Mouse (Mus musculus) intestine, postnatal 0 days (tissue): ENCODE data around the gene Scrn2. TPM values are rescaled to one million over a fixed set of nuclear protein-coding genes. Genes with fewer than 3 reads are reported as not detected.

ENCODE experiments used
- ATAC-seq: fragments of 200-750 bp; cut with Nextera tagmentation; 2 replicates; pipeline ENCODE4 v1.8.0; 2017; ENCODE audit warnings: mild to moderate bottlenecking, moderate TSS enrichment, moderate library complexity
- H3K27ac ChIP-seq: fragments of 300-500 bp; sonication (generic); 2 replicates; pipeline ENCODE4 v1.5.1; 2014; ENCODE audit warnings: mild to moderate bottlenecking, low read depth, low read length, moderate library complexity
- H3K27me3 ChIP-seq: fragments of 300-500 bp; sonication (generic); replicated peaks from 2 replicates; pipeline ENCODE4 v1.6.1; 2014; ENCODE audit warnings: low read length, mixed read lengths; ENCODE audit not compliant: control insufficient read depth, insufficient read depth
- H3K36me3 ChIP-seq: fragments of 300-500 bp; sonication (generic); 2 replicates; pipeline ENCODE4 v1.6.1; 2014; ENCODE audit warnings: mild to moderate bottlenecking, moderate library complexity; ENCODE audit not compliant: control insufficient read depth, insufficient read depth
- H3K4me1 ChIP-seq: fragments of 300-500 bp; sonication (generic); replicated peaks from 2 replicates; pipeline ENCODE4 v1.6.1; 2014; ENCODE audit warnings: antibody characterized with exemption, low read length, mixed read lengths; ENCODE audit not compliant: control insufficient read depth, insufficient read depth
- H3K4me2 ChIP-seq: fragments of 300-500 bp; sonication (generic); replicated peaks from 2 replicates; pipeline ENCODE4 v1.6.1; 2014; ENCODE audit warnings: low read depth, mild to moderate bottlenecking, moderate library complexity
- H3K4me3 ChIP-seq: fragments of 300-500 bp; sonication (generic); 2 replicates; pipeline ENCODE4 v1.5.1; 2014; ENCODE audit warnings: low read depth, low read length
- H3K9ac ChIP-seq: fragments of 300-500 bp; sonication (generic); 2 replicates; pipeline ENCODE4 v1.6.1; 2014; ENCODE audit warnings: mild to moderate bottlenecking, low read depth, low read length
- H3K9me3 ChIP-seq: fragments of 300-500 bp; sonication (generic); 2 replicates; pipeline ENCODE4 v1.6.1; 2016; ENCODE audit warnings: mixed run types; ENCODE audit not compliant: control insufficient read depth
- CTCF ChIP-seq: sonication (generic); IDR thresholded peaks from 2 replicates; pipeline ENCODE4 v1.5.1; 2016; ENCODE audit warnings: low read depth, mild to moderate bottlenecking, control low read depth, antibody characterized with exemption, moderate library complexity
- WGBS: fragments of 180-500 bp; shearing (Covaris S2); extraction: QIAGEN DNeasy Blood & Tissue Kit; methylation state at CpG from one replicate; pipeline ENCODE4 v1.1.7; 2014; 5-methylcytosine and 5-hydroxymethylcytosine counted together
- polyA plus RNA-seq: library from polyadenylated mRNA; unstranded; fragments of >200 nt; fragmentation: Nextera tagmentation; extraction: Ambion mirVana; gene quantifications from 2 replicates; pipeline ENCODE4 v1.2.1, GENCODE M21; 2015

Scrn2 gene
- polyA plus RNA-seq, 1 experiment from 2014 or later, result 24.5 TPM

DNA sequence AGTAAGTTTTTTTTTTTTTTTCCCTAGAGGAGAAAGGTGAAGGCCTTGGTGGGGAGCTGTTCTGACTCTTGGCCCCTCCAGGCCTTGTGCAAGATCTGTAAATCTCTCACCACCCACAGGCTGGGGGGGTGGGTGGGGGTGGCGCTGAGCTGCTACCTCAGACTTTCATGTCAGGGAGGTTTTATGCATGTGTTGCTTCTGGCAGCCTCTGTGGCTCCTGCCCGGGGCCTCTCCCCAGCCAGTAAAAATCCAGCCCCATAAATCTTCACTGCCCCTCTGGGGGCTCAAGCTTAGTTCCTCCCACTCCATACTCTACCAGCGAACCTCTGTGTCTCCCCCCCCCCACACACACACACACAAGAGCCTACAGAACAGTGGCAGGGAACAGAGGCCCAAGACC is 43.3 kb upstream of the Scrn2 start:
- ATAC-seq, result no peak
- 34% methylated on average over 3 of the region's 3 CpGs for WGBS
- no peak for TF ChIP-seq CTCF
- Histone ChIP-seq H3K27ac (no peak overlapping the region), H3K36me3 (no peaks in the 10 kb centered on the region), H3K9ac (no peak overlapping the region), H3K4me1 (peaks cover 7% of the 10 kb centered on the region; the same call in 1 of the 2 replicates), H3K4me2 (no peak overlapping the region), H3K27me3 (0 out of 2 replicates have a peak, but pooled peaks cover 4% of the 10 kb centered on the region), H3K4me3 (no peak overlapping the region), H3K9me3 (no peaks in the 10 kb centered on the region)

DNA sequence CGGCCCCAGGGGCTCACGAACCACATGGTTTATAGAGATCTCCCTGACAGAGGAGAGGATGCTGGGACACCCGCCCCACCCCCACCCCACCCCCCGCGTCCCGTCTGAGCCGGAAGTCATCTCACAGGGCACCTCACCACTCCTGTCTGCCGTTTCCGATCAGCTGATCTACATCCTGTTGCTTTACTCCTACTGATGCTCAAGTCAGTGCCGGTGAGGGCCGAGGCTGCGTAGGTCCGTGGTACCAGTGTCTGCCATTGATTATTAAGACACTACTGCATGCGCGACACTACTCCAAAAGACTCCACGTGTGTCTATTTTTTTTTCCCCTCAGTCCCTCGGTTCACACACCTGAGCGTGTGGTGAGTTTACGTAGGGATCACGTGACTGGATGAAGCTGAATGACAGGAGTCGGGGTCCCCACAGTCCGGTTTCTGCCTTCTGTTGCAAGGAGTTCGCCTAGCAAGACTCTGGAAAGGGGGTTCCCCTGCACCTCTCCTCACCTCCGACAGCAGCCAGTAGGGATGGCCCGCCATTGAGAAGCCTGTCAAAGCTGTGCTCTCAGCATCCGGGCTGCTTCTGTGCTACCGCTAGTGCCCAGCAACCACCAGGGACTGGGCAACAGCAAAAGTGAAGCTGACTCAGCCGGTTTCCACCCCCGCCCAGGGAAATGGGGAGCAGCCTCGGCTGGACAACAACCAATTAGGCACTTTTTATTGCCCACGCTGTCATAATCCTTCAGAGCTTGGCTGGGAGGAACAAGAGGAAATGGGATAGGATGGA is 41.7 kb upstream of the Scrn2 start:
- H3K4me3 ChIP-seq, result peak overlapping the region; percentile 17
- 0 out of 2 replicates have a peak, but pooled peaks have one; percentile 25 for ATAC-seq
- H3K4me1 ChIP-seq, result peaks cover 7% of the 10 kb centered on the region; the same call in 1 of the 2 replicates
- H3K27me3 ChIP-seq, result 0 out of 2 replicates have a peak, but pooled peaks cover 4% of the 10 kb centered on the region
- 7% methylated on average over 31 of the region's 31 CpGs for WGBS
- H3K9me3 ChIP-seq, result no peaks in the 10 kb centered on the region
- peak overlapping the region; percentile 56 for H3K4me2 ChIP-seq
- no peak overlapping the region for H3K9ac ChIP-seq
- no peak overlapping the region for H3K27ac ChIP-seq
- H3K36me3 ChIP-seq, result no peaks in the 10 kb centered on the region
- TF ChIP-seq CTCF, result no peak

DNA sequence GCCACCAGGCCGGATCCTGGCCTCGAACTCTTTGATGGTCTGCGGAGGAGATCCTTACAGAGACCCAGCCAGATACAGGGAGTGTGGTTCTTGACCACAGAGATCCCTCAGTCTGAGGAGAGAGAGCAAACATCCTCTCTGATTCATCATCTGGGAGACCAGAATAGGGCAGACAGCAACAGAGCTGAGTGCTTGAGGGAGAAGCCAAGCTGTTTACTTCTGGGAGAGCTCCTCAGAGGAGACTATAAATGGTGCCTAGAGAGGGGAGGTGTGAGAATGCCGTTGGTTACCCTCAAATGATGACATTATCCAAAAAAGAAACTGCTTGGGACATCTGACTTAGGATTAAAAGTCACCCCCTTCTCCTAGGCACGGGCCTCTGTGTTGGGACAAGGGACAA is 38.2 kb upstream of the Scrn2 start:
- ATAC-seq, result no peak
- H3K4me2 ChIP-seq, result no peak overlapping the region
- no peaks in the 10 kb centered on the region for H3K36me3 ChIP-seq
- H3K9me3 ChIP-seq, result no peaks in the 10 kb centered on the region
- no peak overlapping the region for H3K4me3 ChIP-seq
- WGBS, result 75% methylated on average over 5 of the region's 5 CpGs
- H3K27ac ChIP-seq, result peak overlapping the region; percentile 35; the same call in 1 of the 2 replicates
- no peak for TF ChIP-seq CTCF
- no peak overlapping the region for H3K9ac ChIP-seq
- H3K4me1 ChIP-seq, result peaks cover 7% of the 10 kb centered on the region; the same call in 1 of the 2 replicates
- H3K27me3 ChIP-seq, result peaks cover 3% of the 10 kb centered on the region; the same call in 1 of the 2 replicates

DNA sequence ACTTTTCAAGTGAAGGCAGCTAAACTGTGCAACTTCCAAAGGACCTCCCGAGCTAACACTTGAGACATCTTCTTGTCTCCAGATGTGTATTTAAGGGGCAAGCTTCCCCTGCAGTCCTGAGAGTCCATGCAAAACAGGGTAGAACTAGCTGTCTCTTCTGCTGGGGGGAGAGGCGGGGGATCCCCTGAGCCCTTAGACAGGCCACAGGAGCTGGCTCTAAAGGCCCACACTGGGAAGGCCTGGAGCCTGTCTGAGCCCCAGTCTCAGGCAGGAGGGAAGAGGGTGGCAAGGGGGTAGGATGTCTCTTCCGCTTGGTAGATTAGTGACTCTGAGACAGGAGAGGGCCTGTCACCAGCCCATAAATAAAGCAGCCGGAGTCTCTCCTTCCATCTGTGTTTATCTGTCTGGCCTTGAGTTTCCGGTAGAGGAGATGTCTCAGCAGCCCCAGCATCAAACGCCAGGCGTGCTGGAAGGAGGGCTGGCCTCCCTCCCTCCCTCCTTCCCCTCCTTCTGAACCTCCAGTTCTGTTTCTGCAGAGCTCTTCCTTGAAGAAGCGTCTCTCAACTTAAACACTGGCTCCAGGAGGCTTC is 36.9 kb upstream of the Scrn2 start:
- Histone ChIP-seq H3K9ac (no peak overlapping the region), H3K9me3 (no peaks in the 10 kb centered on the region), H3K27me3 (no peaks in the 10 kb centered on the region; the same call in 1 of the 2 replicates), H3K4me1 (peaks cover 11% of the 10 kb centered on the region; the same call in 1 of the 2 replicates), H3K36me3 (no peaks in the 10 kb centered on the region), H3K27ac (0 out of 2 replicates have a peak overlapping the region, but pooled peaks have one; percentile 2), H3K4me2 (no peak overlapping the region), H3K4me3 (no peak overlapping the region)
- ATAC-seq, result no peak
- no peak for TF ChIP-seq CTCF
- 44% methylated on average over 8 of the region's 8 CpGs for WGBS

DNA sequence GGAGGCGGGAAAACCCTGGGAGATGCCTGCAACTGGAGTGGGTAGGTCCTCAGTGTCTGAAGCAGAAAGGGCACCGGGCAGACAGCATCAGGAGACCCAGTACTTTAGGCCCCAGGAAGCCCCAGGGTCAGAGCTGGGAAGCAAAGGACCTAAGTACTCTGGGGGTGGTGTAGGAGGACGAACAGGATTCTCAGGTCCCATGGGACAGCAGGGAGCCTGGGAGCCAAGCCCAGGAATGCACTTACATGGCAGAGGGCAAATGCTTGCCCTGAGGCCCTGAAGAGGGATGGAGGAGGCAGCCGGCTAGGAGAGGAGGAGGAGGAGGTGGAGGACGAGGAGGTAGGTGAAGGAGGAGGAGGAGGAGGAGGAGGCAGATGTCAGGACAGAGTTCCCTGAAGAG is 34.7 kb upstream of the Scrn2 start:
- Histone ChIP-seq H3K9me3 (no peaks in the 10 kb centered on the region), H3K27me3 (peaks cover 10% of the 10 kb centered on the region; the same call in 1 of the 2 replicates), H3K4me3 (no peak overlapping the region), H3K36me3 (no peaks in the 10 kb centered on the region), H3K9ac (no peak overlapping the region), H3K4me1 (peaks cover 6% of the 10 kb centered on the region; the same call in 1 of the 2 replicates), H3K4me2 (no peak overlapping the region), H3K27ac (no peak overlapping the region)
- no peak for TF ChIP-seq CTCF
- WGBS, result 56% methylated on average over 5 of the region's 5 CpGs
- no peak for ATAC-seq

DNA sequence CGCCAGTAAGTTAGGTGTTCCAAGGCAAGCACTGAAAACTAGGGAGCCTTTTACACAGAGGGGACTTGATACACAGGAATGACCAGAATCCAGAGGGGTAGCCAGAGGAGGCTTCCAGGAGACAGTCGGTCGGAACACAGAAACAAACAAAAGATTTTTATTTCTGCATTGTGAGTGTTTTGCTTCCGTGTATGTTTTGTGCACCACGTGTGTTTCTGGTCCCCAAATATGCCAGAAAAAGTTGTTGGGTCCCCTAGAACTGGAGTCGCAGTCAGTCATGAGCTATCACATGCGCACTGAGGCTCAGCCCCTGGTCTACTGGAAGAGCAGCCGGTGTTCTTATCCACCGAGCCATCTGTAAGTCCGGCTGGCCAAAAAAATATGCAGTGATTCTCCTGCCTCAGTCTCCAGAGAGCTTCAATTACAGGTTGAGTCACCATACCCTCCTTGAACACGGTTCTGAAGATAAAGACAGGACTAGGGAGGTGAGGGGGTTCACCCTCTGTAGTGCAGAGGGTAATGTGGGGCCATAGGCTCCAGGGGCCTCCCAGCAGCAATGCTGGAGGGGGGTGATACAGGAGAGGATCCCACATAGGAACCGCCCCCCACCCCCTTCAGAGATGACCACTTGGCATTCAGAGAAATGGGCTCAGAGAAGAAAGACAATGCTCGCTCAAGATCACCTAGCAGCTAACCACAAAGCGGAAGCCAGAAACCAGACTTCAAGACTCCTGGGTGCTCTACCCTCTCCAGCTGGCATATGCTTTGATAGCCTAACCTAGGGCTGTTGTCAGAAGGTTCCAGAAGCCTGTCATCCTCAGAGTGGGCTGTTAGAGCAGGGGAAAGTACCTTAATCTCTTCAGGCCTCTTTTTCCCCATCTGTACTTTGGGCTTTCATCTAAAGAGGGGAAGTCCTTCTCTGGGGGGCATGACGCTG is 33.6 kb upstream of the Scrn2 start:
- H3K27ac ChIP-seq, result no peak overlapping the region
- no peaks in the 10 kb centered on the region for H3K9me3 ChIP-seq
- peaks cover 10% of the 10 kb centered on the region; the same call in 1 of the 2 replicates for H3K27me3 ChIP-seq
- no peak overlapping the region for H3K9ac ChIP-seq
- no peak overlapping the region for H3K4me2 ChIP-seq
- H3K36me3 ChIP-seq, result no peaks in the 10 kb centered on the region
- WGBS, result 78% methylated on average over 15 of the region's 15 CpGs
- no peak for TF ChIP-seq CTCF
- peaks cover 6% of the 10 kb centered on the region; the same call in 1 of the 2 replicates for H3K4me1 ChIP-seq
- H3K4me3 ChIP-seq, result no peak overlapping the region
- ATAC-seq, result no peak
